Mouse (Mus musculus) kidney, postnatal 4 days (tissue): ENCODE results near the gene Pcsk6.

Experiments used
- DNase-seq, 2 experiments: peaks; one replicate each; pipeline ENCODE4 v3.0.0; 2021; ENCODE audit warnings: mixed read lengths in 2 of 2

Pcsk6 gene

DNA sequence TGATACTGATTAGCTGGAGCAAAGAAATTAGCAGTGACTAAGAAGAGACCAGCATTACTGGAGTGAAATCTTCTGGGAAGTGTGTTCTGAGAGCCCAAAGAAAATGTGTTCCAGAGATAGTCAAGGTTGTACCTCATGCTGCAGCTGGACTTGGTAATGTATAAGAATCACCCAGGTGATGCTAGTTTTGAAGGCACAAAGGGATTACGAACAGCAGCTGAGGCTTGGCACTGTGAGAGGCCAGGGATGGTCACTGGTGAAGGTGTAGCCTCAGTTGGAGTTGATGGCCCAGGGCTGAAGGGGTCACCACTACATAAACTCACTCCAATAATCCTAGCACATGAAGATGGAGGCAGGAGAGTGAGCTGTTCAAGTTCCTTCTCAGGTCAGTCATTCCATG, 197.2 kb downstream of the Pcsk6 start, which contains the start of gene Snrpa1:
Gene Snrpa1 (plus strand): TSS at position 301 of the 400 bp plus-strand sequence.
- DNase-seq = no peak

DNA sequence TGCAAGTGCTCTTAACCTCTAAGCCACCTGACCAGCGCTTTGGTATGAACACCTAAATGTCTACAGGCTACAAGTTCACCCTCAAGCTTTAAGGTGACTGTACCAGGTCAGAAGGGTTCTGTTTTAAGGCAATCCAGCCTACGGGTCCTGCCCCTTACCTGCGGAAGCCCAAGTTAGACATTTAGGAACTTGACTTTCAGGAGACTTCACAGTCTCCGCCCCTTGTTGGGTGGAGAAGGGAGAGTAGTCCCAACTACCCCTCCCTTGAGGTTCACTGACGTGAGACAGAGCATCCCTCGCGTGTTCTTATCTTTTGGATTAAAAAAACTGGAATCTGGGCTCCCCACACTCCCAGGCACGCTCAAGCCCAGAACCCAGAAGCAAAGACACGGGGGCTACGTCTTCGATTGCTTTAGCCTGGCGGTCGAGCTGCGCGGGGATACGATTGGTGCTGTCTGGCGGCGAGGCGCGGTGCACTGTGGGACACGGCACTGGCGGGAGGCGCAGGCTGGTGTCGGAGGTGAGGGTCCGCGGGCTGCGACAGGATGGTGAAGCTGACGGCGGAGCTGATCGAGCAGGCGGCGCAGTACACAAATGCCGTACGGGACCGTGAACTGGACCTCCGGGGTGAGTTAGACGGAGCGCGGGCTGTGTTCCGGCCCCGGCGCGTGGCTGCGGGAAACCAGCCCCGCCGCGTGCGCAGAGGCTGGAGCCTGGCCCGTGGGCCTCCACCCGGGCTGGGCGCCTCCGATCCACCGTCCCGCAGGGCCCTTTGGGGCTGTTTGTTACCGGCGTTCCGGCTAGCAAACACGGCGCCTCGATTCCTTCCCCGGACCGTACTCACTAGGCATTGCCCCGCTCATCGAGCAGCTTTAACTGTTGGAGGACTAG, 198.8 kb downstream of the Pcsk6 start:
- peak; percentile 92 to 94 for DNase-seq

DNA sequence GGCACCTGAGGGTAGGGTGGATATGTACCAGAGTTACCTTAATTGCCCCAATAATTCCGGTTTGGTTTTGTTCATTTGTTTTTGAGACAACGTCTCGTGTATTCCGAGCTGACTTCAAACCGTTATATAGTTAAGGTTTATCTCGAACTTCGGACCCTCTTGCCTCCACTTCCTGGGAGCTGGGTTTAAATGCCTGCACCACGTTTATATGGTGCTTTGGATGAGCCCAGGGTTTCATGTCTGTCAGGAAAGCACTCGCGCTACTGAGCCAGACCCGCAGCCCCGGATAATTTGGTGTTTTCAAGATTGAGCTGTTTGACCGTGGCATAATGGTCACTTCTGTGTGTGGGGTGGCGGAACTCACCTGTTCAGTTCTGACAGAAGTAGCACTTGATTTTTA, 199.5 kb downstream of the Pcsk6 start:
- DNase-seq = no peak

DNA sequence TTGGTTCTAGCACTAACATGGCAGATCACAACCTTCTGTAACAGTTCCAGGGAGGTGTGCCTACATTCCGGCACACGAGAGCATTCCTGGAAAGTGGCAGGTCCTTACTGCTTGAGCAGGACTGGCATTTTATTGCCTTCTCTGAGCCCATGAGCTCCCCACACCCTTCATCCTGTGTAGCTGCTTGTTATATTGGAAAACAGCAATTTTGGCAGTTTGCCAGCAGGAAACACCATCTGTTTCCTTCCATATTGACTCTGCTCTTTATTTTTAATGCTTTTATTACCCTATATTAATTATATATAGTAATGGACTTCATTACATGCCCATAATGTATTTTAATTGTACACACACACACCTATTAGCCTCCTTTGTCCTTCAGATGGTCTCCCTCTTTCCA, 214.9 kb downstream of the Pcsk6 start:
- peak in 1 of 2 experiments; percentile 29 for DNase-seq

DNA sequence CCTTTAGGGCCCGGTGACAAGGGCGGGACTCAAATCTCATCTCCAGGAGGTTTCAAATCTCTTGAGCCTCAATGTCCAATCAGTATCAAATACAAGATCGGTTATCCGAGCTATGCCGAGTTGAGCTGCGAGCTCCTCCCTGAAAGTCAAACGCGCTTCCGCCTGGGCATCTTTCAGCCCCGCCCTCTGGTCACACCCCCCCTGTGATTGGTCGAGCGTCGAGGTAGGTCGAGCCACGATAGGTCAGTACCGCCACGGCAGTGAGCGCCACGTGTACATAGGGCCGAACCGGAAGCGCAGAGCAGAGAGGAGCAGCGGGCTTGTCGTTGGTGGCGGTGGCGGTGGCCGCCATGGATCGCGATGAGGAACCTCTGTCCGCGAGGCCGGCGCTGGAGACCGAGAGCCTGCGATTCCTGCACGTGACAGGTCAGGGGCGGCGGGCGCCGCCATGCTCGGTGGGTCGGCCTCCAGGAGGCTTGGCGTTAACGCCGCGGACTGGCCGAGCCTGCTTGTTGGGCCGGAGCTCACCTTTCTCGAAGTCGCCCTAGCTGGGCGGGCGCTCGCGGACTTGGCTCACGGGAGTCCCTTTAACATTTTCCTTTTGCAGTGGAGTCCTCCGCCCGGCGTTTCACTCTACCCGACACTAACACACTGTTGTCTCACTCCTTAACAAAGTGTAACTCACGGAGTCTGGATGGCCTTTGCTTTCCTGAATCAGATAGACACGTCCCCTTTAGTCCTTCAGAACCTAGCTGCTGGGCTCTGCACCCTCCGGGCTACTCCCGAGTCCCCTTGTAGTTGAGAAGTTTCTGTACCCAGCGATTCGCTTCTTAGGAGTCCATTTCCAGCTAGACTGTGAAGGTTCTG, 218.1 kb downstream of the Pcsk6 start, which contains the start of gene Selenos:
Gene Selenos (plus strand): TSS at position 286 of the 867 bp plus-strand sequence.
- DNase-seq = peak; percentile 97 to 98

DNA sequence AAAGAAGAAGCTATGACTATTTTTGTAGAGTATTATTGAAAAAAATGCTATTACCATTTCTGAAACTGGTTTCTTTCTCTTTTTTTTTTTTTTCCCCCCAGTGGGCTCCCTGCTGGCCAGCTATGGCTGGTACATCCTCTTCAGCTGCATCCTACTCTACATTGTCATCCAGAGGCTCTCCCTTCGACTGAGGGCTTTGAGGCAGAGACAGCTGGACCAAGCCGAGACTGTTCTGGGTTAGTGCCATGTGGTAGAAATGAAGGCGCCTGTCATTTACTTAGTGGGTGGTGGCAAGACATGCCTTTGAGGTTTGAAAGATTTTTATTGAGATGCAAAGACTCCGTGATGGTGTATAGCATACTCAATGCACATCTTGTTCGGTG, 218.7 kb downstream of the Pcsk6 start:
- DNase-seq = peak in 1 of 2 experiments; percentile 21

DNA sequence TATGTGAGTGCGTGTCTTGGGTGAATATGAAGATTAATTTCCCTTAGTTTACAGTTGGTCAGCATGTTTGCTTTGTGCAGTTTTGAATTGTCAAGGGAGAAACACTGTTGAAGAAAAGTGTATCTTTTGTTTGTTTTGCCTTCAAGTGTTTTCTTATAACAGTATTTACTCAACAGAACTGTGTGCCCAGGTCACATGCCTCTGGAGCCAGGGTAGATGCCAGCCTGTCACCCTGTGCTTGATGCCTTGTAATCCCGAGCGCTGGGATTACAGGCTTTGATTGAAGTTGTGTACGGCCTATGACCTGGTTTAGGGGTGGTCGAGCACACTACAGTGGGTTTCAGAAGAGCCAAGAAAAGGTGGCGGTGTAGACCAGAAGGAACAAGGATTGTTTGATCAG, 222.2 kb downstream of the Pcsk6 start:
- no peak for DNase-seq

DNA sequence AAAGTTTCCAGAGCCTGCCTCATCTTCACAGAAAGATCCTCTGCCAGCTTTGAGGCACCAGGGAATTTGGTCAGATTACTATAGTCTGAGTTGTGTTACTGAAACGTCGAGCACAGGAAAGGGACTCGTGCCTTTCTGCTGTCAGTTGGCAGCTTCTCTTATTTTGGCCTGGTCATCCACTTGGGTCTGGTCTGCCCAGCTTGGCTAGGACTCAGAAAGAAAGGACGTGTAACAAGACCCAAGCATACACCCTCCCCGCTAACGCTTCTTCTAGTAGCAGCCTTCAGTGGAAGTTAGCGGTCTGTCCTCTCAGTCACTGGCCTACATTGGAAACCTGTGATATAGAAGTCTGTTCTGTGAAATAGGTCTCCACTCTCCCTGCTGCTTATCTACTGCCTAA, 223.0 kb downstream of the Pcsk6 start:
- DNase-seq = no peak

DNA sequence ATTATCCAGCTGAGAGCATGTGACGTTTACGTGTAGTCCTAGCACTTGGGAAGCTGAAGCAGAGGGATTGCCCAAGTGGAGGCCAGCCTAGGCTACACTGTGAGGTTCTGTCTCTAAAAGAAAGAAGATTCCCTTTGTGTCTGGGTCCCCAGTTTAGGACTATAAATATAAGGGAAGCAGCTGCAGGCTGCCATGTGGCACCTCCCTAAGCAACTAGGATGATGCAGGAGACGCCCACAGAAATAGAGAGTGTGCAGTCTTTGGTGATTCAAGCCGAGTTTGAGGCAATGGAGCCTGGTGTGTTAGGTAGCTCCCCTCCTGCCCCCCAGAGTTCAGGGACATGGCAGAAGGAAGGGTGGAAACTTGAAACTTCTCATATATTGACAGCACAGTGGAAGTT, 226.1 kb downstream of the Pcsk6 start:
- DNase-seq = no peak

DNA sequence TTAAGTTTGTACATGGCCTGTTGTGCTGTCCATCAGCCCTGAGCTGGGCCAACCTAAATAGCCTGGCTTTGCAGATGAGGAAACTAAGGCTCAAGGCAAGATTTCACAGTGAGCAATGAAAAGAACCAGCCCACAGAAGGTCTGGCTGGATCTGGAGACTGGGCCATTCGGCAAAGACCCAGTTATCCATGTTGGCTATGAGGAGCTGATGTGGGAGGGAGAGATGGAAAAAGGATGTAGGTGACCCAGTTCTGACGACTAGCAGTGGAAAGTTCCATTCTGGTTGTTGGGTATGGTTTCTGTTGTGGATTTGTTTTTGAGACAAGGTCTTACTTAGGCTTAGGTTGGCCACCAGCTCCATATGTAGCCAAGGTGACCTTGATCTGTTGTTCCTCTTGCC, 226.5 kb downstream of the Pcsk6 start:
- no peak for DNase-seq

DNA sequence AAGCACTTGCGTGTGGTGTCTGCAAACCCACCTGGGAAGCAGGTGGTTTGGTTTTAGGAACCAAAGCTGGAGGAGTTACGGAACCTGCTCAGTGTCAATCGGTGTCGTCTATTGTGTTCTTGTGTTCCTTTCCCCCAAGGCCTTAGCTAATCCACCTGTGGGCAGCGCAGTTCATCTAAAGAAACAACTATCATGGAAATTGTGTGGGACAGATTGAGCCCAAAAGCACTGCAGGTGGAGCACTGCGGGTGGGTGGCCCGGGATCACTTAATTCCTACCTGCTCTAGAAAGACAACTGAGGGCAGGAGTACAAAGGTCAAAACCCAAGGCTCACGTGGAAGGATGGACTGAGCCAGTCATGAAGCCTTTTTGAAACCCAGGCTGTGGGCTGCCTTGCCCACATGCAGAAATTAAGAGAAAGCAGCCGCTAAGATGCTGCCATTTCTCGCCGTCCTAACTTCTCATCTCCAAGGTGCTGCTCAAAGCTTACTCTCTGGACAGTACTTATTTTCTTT, 229.2 kb downstream of the Pcsk6 start:
- no peak for DNase-seq

DNA sequence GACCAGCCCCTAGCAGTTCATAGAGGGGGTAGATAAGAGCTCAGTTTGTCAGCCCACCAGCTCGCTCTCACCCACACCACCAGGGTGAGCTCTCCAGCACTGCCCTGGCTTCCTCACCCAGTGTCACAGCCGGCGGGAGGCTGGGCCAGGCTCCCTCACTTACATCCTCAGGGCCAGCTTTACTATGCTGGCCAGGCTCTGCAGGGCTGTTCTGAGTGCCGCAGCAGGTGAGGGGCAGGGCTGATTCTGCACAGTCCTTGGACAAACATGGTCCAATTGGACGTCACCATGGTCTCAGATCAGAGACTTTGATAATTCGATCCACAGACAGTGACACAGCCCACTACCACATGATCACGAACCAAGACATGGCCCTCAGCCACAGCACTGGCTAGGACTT, 230.0 kb downstream of the Pcsk6 start:
- DNase-seq = no peak

DNA sequence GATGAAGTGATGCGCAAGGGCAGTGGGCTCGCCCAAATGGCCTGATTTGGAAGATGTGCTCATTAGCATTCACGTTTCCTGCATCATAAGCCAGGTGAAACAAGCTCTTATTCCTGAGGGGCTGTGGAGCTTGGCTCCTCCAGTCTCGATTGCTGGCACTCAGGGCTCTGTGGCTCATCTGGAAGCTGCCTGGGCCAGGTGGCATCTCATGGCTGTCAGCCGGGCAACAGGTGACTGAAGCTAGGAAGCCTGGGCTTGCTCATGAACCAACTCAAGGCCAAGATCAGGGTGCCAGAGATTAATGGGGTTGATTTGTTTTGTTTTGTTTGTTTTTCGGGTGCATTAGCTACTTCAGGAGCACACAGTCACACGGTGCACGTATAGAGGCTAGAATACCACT, 231.1 kb downstream of the Pcsk6 start:
- DNase-seq = no peak

DNA sequence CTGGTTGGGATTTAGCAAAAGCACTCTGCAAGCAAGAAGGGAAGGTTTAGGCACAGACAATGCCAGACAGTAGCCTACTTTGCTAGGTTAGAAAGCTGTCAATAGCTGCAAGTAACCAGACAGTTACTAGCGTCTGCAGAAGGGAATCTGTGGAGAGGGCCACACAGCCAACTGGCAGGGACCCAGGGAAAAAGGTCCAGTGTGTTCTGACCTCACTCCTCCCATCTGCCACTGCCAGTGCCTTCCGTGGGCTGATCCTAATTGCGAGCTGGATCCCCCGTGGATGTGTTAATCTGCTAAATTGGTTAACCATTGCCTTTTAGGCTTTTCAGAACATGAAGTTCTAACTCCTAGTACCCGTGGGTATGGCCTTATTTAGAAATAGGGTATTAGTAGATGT, 232.6 kb downstream of the Pcsk6 start:
- DNase-seq = no peak

DNA sequence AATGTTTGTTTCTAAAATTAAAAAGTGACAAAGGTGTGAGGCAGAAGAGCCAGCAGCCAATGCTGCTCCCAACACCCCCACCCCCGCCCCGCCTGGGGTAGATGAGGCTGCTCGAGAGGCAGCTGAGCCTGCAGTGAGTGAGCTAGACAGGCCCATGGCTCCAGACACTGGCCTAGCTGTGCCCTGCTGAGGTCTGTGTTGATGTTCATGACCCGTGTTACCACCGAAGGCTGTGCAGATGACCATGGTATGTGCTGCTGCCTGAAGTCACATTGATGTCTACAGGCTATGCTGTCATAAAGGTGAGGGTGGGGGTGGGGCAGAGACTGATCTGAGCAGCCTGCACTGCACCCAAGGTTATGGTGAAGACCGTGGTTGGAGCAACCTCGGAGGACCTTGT, 237.3 kb downstream of the Pcsk6 start:
- DNase-seq = no peak
